Mouse (Mus musculus) left cerebral cortex, adult 2 months (tissue): ENCODE results near the gene Strap. TPM values are rescaled to one million over a fixed set of nuclear protein-coding genes. Genes with fewer than 3 reads are reported as not detected.

Source experiments
- DNase-seq, 2 experiments: peaks; one replicate each; pipeline ENCODE4 v3.0.0; 2021 to 2022; ENCODE audit warnings: low spot score in 2 of 2, mixed read lengths in 1 of 2; ENCODE audit errors: extremely low spot score in 1 of 2
- H3K27ac ChIP-seq: fragments of 200-600 bp; 2 replicates; pipeline ENCODE4 v1.8.1; 2022
- H3K4me3 ChIP-seq: fragments of 200-600 bp; 2 replicates; pipeline ENCODE4 v1.8.1; 2022
- CTCF ChIP-seq: fragments of 200-600 bp; IDR thresholded peaks from 2 replicates; pipeline ENCODE4 v1.8.1; 2022; ENCODE audit warnings: antibody characterized with exemption, mild to moderate bottlenecking, moderate library complexity
- intact Hi-C: fragments of 180-260 bp; cut with DNase I; formaldehyde crosslinking; loops from one replicate; pipeline ENCODE4 v1.15.1; 2025
- long read RNA-seq, 2 experiments: library from polyadenylated mRNA; stranded (forward); transcript quantifications; one replicate each; pipeline ENCODE4 v2.0.0; 2021; ENCODE audit warnings: borderline mapping rate in 2 of 2
- total RNA-seq, 2 experiments: library from RNA; stranded (reverse); gene quantifications; 2 replicates each; pipeline ENCODE4 v1.2.3; 2021

Gene Strap
- 100 to 1,000 TPM; 105 to 115 TPM for total RNA-seq
- long read RNA-seq, experiment 1, transcript Strap-201 (10 exons, 2,650 nt) = major isoform, 126 of 136 reads
- long read RNA-seq, experiment 1, partial matches to known transcripts = 5 of 136 reads
- long read RNA-seq, experiment 1, other reads (novel, unspliced or antisense) = 5 of 136 reads
- long read RNA-seq, experiment 2, transcript Strap-201 (10 exons, 2,650 nt) = major isoform, 71 of 79 reads
- long read RNA-seq, experiment 2, partial matches to known transcripts = 1 of 79 reads
- long read RNA-seq, experiment 2, other reads (novel, unspliced or antisense) = 7 of 79 reads

DNA sequence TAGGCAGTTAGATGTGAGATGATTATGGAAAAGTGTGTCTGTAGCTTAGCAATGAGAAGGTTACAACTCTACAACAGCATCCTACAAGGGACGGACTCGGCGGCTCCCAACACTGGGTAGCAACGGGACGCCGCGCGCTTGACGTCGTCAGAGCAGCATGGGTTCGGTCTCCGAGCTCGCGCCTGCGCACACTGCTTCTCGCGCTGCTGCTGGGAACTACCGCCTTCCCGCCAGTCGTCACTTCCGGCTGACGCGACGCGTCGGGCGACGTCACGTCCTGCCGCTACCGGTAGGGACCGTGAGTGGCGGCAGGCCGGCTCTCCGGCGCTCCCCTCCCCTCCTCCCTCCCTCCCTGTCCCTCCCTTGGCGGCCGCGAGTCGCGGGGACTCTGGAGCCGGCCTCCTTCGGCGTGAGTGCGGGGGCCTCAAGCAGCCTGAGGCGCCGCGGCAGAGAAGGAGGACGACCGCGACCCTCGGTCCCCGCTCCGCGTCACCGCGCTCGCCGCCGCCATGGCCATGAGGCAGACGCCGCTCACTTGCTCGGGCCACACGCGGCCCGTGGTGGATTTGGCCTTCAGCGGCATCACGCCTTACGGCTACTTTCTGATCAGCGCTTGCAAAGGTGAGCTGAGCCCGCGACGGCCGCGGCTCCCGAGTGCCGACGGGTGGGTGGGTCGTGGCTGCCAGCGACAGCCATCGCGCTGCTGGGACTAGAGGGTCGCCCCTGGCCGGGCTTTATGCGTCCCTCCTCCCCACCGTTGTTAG, at the start of gene Strap:
TSS of gene Strap (plus strand) at position 233 of the 764 bp plus-strand sequence.
- H3K27ac ChIP-seq = peak within 1 kb of the TSS; percentile 83
- DNase-seq = peak; percentile 93 to 94
- no peak; the same call in 1 of the 2 replicates for TF ChIP-seq CTCF
- intact Hi-C loops = no loop called here
- peak within 1 kb of the TSS; percentile 99 for H3K4me3 ChIP-seq

DNA sequence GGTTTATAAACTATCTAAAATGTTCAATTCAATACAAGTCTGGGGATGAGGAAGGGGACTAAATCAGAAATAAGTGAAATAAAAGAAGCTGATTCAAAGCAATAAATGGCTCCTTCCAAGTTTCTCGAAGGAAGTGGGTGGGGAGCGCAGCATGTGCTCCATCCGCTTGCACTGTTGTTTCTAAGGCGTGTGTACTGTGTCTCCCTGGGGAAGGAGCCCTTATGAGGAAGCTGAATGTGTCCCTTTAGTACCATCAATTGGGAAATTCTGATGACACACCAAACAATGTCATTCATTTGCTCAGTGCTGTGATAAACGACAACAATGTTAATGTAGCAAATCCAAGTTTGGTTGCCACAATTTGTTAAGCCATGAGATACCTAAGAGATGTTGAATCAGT, 47.2 kb upstream of the Strap start:
- no peak overlapping the region for H3K27ac ChIP-seq
- DNase-seq = no peak
- intact Hi-C loops = no loop called here
- H3K4me3 ChIP-seq = no peak overlapping the region
- TF ChIP-seq CTCF = no peak

DNA sequence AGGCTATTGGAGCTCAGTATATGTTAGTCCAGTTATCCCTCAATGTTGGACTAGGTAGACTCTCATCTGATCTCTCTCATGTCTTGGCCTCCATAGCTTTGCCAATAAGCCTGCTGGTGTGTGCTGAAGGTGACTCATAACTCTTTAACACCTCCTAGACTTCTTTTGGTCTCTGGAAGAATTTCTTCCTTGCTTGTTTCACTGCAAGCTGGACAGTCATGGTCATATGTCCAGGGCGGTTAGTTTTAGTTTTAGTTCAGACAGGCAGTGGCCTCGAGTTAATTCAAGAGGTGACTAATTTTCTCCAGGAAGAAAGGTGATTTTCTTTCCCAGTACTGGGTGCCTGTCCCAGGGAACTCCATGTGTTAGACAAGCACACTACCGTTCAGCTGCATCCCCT, 46.8 kb upstream of the Strap start:
- DNase-seq = no peak
- no peak overlapping the region for H3K4me3 ChIP-seq
- TF ChIP-seq CTCF = no peak
- H3K27ac ChIP-seq = no peak overlapping the region
- intact Hi-C loops = no loop called here

DNA sequence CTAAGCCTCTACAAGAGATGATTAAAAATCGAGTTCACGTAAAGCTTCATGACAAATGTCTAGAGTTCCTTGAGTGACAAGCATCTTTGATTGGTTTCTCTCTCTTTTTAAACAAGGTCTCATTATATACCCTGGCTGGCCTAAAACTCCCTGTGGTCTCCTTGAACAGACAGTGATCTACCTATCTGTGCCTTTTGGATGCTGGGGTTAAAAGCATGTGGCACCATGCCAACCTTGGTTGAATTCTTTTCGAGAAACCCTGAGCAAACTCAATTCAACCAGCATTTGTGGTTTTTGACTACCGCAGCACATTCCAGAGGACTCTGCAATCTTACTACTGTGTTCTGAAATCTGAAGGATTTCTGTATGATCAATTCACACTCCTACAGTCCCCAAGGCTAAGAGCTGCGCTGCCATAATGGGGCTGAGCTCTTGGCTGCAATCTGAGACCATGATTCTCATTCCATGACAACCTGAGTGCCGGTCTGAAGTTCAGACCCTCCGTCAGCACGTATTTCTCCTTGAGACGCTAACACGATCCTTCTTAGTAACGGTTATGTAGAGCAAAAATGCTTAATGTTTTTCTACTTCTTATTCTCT, 46.3 kb upstream of the Strap start:
- DNase-seq = no peak
- intact Hi-C loops = no loop called here
- no peak overlapping the region for H3K4me3 ChIP-seq
- H3K27ac ChIP-seq = no peak overlapping the region
- TF ChIP-seq CTCF = no peak

DNA sequence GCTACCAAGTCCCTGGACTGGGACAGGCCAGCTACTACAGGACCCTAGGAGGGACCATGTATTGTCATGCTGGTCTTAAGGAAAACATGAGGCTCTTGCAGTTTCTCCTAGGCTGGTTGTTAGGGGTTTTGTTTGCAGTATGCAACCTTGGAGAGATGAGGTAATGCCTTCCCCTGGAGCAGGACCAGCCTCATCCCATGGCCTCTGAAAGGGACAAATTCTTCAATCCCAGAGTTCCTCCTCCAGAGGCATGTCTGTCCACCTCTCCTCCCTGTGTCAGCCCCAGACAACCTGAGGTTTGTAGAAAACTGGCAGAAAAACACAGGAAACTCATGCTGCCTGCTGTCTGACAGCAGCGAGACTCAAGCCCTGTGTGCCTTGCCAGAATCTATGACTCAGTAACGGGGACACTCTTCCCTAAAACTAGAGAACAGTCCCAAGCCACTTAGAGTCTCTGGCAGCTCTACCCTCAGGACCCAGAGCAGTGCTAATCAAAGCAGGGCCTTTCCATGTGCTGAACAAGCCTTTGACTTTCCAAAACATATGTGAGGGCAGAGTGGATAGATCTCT, 44.2 kb upstream of the Strap start:
- no peak for TF ChIP-seq CTCF
- intact Hi-C loops = no loop called here
- no peak overlapping the region for H3K4me3 ChIP-seq

DNA sequence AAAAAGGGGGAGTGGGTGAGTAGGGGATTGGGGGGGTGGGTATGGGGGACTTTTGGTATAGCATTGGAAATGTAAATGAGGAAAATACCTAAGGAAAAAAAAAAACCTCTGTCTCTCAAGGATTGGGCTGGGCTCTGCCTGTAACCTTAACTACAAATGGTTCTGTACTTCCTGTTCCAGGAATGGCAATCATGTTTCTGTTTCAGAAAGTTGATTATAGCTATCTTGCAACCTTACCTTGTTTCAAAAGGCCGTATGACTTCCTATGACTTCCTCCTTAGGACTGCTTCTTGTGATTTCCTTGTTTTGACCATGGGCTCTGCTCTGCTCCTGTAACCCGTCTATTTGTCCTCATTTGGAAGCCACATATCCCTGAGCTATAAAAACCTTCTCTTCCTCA, 40.6 kb upstream of the Strap start:
- no peak for DNase-seq
- intact Hi-C loops = no loop called here

More for the DNA sequence above, 44.2 kb upstream of the Strap start:
- DNase-seq = no peak
- H3K27ac ChIP-seq = no peak overlapping the region

DNA sequence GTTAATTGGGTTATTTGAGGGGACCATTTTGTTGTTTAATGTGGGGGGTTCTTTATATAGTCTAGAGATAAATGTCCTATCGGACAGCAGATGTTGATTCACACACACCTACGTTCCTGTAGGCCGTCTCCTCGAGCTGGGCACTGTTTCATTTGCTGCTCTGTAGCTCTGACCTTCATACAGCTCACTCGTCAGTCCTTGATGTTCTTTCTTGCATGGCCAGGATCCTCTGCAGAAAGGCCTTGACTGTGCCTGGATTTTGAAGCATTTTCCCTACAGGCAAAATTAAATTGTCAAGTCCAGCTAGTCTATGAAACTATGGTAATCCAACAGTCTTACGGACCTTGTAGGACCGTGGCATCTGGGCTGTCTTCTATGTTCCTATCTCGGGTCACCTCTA, 39.8 kb upstream of the Strap start:
- no peak for DNase-seq
- Histone ChIP-seq H3K27ac (no peak overlapping the region), H3K4me3 (no peak overlapping the region)
- intact Hi-C loops = no loop called here
- TF ChIP-seq CTCF = no peak

More for the DNA sequence above, 40.6 kb upstream of the Strap start:
- Histone ChIP-seq H3K4me3 (no peak overlapping the region), H3K27ac (no peak overlapping the region)
- TF ChIP-seq CTCF = no peak

DNA sequence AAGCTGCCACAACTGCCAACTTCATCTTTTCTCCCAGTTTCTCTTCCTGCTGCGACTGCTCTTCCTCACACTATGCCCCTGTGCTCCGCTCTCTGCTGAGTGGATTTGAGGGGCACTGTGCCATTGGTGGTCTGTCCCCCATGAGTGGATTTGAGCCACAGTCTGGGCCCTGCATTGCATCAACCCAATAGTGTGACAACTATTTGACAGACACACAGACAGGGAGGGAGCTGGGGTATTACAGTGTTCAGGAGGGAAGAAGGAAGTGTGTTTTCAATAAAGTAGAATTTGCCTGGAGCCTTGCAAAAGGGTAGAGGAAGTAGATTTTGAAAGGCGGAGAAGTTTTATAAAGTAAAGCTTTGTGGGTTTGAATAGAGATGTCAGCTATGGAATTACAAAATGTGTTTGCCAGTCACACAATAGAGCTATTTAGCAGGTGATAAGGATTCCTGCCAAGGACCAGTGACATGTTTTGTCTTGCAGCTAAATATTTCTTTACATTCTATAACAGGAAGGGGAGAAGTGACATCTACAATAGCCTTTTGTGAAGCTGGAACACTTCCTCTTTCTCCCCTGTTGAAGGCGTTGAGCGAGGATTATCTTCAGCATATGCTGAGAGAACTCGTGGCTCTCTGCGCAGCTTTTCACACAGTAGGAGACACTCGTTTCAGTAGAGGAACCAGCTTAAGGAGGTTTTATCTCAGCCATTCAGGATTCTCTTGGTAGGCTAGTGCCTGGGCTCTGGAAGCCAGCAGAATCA, 38.3 kb upstream of the Strap start:
- H3K4me3 ChIP-seq = no peak overlapping the region
- intact Hi-C loops = no loop called here
- DNase-seq = no peak
- TF ChIP-seq CTCF = no peak
- H3K27ac ChIP-seq = no peak overlapping the region

DNA sequence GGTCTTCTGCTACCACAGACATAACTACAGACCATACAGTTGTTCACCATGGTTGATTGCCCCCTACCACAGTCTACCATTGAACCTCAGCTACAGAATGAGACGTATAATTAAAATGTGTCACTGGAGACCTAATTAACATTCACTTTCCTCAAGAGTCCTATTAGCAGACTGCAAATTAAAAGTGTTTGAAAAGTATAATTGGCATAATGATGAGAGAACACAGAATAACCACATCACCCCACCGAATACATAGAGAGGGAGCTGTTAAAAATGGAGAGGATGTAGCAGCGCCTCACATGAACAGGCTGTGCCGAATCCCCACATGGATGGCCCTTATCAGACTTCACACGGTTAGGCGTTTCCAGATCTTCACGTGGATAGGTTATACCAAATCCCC, 35.4 kb upstream of the Strap start:
- intact Hi-C loops = no loop called here
- Histone ChIP-seq H3K27ac (no peak overlapping the region), H3K4me3 (no peak overlapping the region)
- no peak for DNase-seq
- no peak for TF ChIP-seq CTCF

DNA sequence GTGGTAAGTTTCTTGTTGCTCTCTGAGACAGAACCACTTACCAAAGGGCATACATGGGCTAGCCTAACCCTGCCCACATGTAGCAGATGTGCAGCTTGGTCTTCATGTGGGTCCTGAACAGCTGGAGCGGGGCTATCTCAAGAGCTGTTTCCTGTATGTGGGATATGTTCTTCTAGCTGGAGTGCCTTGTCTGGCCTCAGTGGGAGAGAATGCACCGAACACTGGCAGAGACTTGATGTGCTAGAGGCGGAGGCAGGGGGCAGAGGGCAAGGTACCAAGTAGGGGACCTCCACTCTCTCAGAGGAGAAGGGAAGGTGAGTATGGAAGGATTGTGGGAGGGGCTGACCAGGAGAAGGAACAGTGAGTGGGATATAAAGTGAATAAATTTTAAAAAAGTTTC, 32.7 kb upstream of the Strap start:
- H3K27ac ChIP-seq = no peak overlapping the region
- no peak overlapping the region for H3K4me3 ChIP-seq
- intact Hi-C loops = no loop called here
- TF ChIP-seq CTCF = no peak
- no peak for DNase-seq

DNA sequence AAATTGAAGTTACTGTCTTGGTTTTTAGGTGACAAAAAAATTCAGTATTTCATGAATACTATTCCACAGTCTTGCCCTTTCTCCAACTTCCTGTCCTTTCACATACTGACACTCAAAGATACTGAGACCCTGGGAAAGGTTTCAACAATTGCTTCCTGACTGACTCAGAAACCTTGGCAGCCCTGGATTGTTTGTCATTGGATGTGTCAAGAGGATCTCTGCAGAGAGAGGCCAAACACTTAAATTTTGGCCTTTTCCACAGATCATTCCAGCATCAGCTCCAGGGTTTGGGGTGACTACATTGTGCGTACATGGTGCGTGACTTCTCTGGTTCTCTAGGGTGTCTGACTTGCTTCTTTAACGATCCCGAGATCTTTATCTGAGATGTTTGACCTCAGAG, 32.0 kb upstream of the Strap start:
- TF ChIP-seq CTCF = no peak
- H3K27ac ChIP-seq = no peak overlapping the region
- DNase-seq = no peak
- intact Hi-C loops = no loop called here
- H3K4me3 ChIP-seq = no peak overlapping the region
